Mouse (Mus musculus): ENCODE data around the gene Ndufs1. TPM values are rescaled to one million over a fixed set of nuclear protein-coding genes. Genes with fewer than 3 reads are reported as not detected.
"Not testable (repeated sequence)": the region's sequence is repeated elsewhere in the genome, so short reads cannot be mapped to it uniquely, and the experiment has no call there.

The Ndufs1 gene
- polyA plus RNA-seq, 1 experiment from 2014 or later = 132 TPM

- H3K9me3 ChIP-seq (ENCODE audit: low read depth, low read length) = peaks cover 6% of the 10 kb centered on the region; the same call in 1 of the 2 replicates
- no peak overlapping the region for H3K4me3 ChIP-seq (ENCODE audit: low read depth, low read length)
- no peaks in the 10 kb centered on the region for H3K27me3 ChIP-seq (ENCODE audit: insufficient read depth, low read length)
- TF ChIP-seq CTCF (IDR thresholded peaks at IDR 0.05; ENCODE audit: low read depth) = no peak
- no peak overlapping the region for H3K9ac ChIP-seq
- no peaks in the 10 kb centered on the region for H3K36me3 ChIP-seq (ENCODE audit: insufficient read depth)
- 63% methylated on average over 6 of the region's 6 CpGs for WGBS
- no peak overlapping the region for H3K4me2 ChIP-seq
- no peaks in the 10 kb centered on the region for H3K4me1 ChIP-seq (ENCODE audit: insufficient read depth)
- DNase-seq (no peak), ATAC-seq (ENCODE audit: insufficient read depth) (no peak)
- no peak overlapping the region for H3K27ac ChIP-seq (ENCODE audit: low read depth)
These were observed 22.8 kb upstream of the Ndufs1 start for GRCm38 (mm10) chr1:63199387-63199786.

GRCm38 (mm10) chr1:63195848-63196512 is 19.3 kb upstream of the Ndufs1 start:
- Histone ChIP-seq H3K4me2 (no peak overlapping the region), H3K27me3 (ENCODE audit: insufficient read depth, low read length) (no peaks in the 10 kb centered on the region), H3K9ac (no peak overlapping the region), H3K4me3 (ENCODE audit: low read depth, low read length) (no peak overlapping the region), H3K9me3 (ENCODE audit: low read depth, low read length) (peaks cover 6% of the 10 kb centered on the region; the same call in 1 of the 2 replicates), H3K36me3 (ENCODE audit: insufficient read depth) (no peaks in the 10 kb centered on the region), H3K27ac (ENCODE audit: low read depth) (no peak overlapping the region), H3K4me1 (ENCODE audit: insufficient read depth) (no peaks in the 10 kb centered on the region)
- WGBS = 27% methylated on average over 5 of the region's 5 CpGs
- TF ChIP-seq CTCF (IDR thresholded peaks at IDR 0.05; ENCODE audit: low read depth) = no peak
- ATAC-seq (ENCODE audit: insufficient read depth) = peak; percentile 41; the same call in 1 of the 2 replicates
- DNase-seq = peak; percentile 33

GRCm38 (mm10) chr1:63192306-63193065 is 15.9 kb upstream of the Ndufs1 start:
- Histone ChIP-seq H3K27me3 (ENCODE audit: insufficient read depth, low read length) (no peaks in the 10 kb centered on the region), H3K4me3 (ENCODE audit: low read depth, low read length) (no peak overlapping the region), H3K9ac (no peak overlapping the region), H3K27ac (ENCODE audit: low read depth) (no peak overlapping the region), H3K36me3 (ENCODE audit: insufficient read depth) (no peaks in the 10 kb centered on the region), H3K4me2 (no peak overlapping the region), H3K9me3 (ENCODE audit: low read depth, low read length) (no peaks in the 10 kb centered on the region), H3K4me1 (ENCODE audit: insufficient read depth) (no peaks in the 10 kb centered on the region)
- ATAC-seq (ENCODE audit: insufficient read depth) (no peak), DNase-seq (no peak)
- WGBS = 70% methylated on average over 11 of the region's 11 CpGs
- TF ChIP-seq CTCF (IDR thresholded peaks at IDR 0.05; ENCODE audit: low read depth) = no peak

- no peaks in the 10 kb centered on the region for H3K27me3 ChIP-seq (ENCODE audit: insufficient read depth, low read length)
- H3K4me2 ChIP-seq = no peak overlapping the region
- H3K36me3 ChIP-seq (ENCODE audit: insufficient read depth) = no peaks in the 10 kb centered on the region
- H3K9me3 ChIP-seq (ENCODE audit: low read depth, low read length) = no peaks in the 10 kb centered on the region
- DNase-seq (peak; percentile 77), ATAC-seq (ENCODE audit: insufficient read depth) (0 out of 2 replicates have a peak, but pooled peaks have one; percentile 21)
- no peak overlapping the region for H3K27ac ChIP-seq (ENCODE audit: low read depth)
- no peaks in the 10 kb centered on the region for H3K4me1 ChIP-seq (ENCODE audit: insufficient read depth)
- TF ChIP-seq CTCF (IDR thresholded peaks at IDR 0.05; ENCODE audit: low read depth) = no peak
- H3K9ac ChIP-seq = no peak overlapping the region
- no peak overlapping the region for H3K4me3 ChIP-seq (ENCODE audit: low read depth, low read length)
- 40% methylated on average over 8 of the region's 8 CpGs for WGBS
These were observed 14.2 kb upstream of the Ndufs1 start for GRCm38 (mm10) chr1:63190851-63191250.

- ATAC-seq (ENCODE audit: insufficient read depth) (no peak), DNase-seq (no peak)
- H3K27me3 ChIP-seq (ENCODE audit: insufficient read depth, low read length) = no peaks in the 10 kb centered on the region
- TF ChIP-seq CTCF (IDR thresholded peaks at IDR 0.05; ENCODE audit: low read depth) = no peak
- no peaks in the 10 kb centered on the region for H3K4me1 ChIP-seq (ENCODE audit: insufficient read depth)
- H3K36me3 ChIP-seq (ENCODE audit: insufficient read depth) = no peaks in the 10 kb centered on the region
- H3K4me3 ChIP-seq (ENCODE audit: low read depth, low read length) = no peak overlapping the region
- no peak overlapping the region for H3K27ac ChIP-seq (ENCODE audit: low read depth)
- WGBS = 80% methylated on average over 3 of the region's 3 CpGs
- H3K9ac ChIP-seq = no peak overlapping the region
- no peaks in the 10 kb centered on the region for H3K9me3 ChIP-seq (ENCODE audit: low read depth, low read length)
- no peak overlapping the region for H3K4me2 ChIP-seq
These were observed 11.9 kb upstream of the Ndufs1 start for GRCm38 (mm10) chr1:63188536-63188935.

- H3K9ac ChIP-seq; H3K4me1 ChIP-seq (ENCODE audit: insufficient read depth); H3K4me2 ChIP-seq; DNase-seq; H3K4me3 ChIP-seq (ENCODE audit: low read depth, low read length); H3K9me3 ChIP-seq (ENCODE audit: low read depth, low read length); H3K36me3 ChIP-seq (ENCODE audit: insufficient read depth); ATAC-seq (ENCODE audit: insufficient read depth); H3K27me3 ChIP-seq (ENCODE audit: insufficient read depth, low read length); H3K27ac ChIP-seq (ENCODE audit: low read depth): not testable (repeated sequence)
- WGBS = 92% methylated on average over 6 of the region's 6 CpGs
These were observed 8.8 kb upstream of the Ndufs1 start for GRCm38 (mm10) chr1:63185430-63185829.

GRCm38 (mm10) chr1:63182636-63183270 is 6.1 kb upstream of the Ndufs1 start:
- TF ChIP-seq CTCF (IDR thresholded peaks at IDR 0.05; ENCODE audit: low read depth) = peak; percentile 78
- H3K4me3 ChIP-seq (ENCODE audit: low read depth, low read length) = no peak overlapping the region
- DNase-seq (peak; percentile 87), ATAC-seq (ENCODE audit: insufficient read depth) (0 out of 2 replicates have a peak, but pooled peaks have one; percentile 10)
- no peak overlapping the region for H3K27ac ChIP-seq (ENCODE audit: low read depth)
- peaks cover 4% of the 10 kb centered on the region; the same call in 1 of the 2 replicates for H3K4me1 ChIP-seq (ENCODE audit: insufficient read depth)
- H3K27me3 ChIP-seq (ENCODE audit: insufficient read depth, low read length) = no peaks in the 10 kb centered on the region
- H3K4me2 ChIP-seq = no peak overlapping the region
- WGBS = 53% methylated on average over 10 of the region's 10 CpGs
- H3K9me3 ChIP-seq (ENCODE audit: low read depth, low read length) = no peaks in the 10 kb centered on the region
- H3K36me3 ChIP-seq (ENCODE audit: insufficient read depth) = peaks cover 30% of the 10 kb centered on the region
- no peak overlapping the region for H3K9ac ChIP-seq
